Mouse (Mus musculus) brain, embryonic 14.5 days (tissue): Measurements from ENCODE around the gene Stag1. TPM values are rescaled to one million over a fixed set of nuclear protein-coding genes. Genes with fewer than 3 reads are reported as not detected.

Experiments used
- DNase-seq: peaks from one replicate; pipeline ENCODE4 v3.0.0-alpha.2; 2011; ENCODE audit warnings: low read depth
- CTCF ChIP-seq: fragments of 200-500 bp; IDR thresholded peaks from 2 replicates; pipeline ENCODE4 v1.5.1; 2012; ENCODE audit warnings: inconsistent platforms, mild to moderate bottlenecking, moderate library complexity, borderline replicate concordance; ENCODE audit not compliant: insufficient read depth, insufficient read length; ENCODE audit errors: extremely low read depth
- POLR2A ChIP-seq: fragments of 200-500 bp; IDR thresholded peaks from 2 replicates; pipeline ENCODE4 v1.6.1; 2012; ENCODE audit warnings: mild to moderate bottlenecking, inconsistent platforms, borderline replicate concordance; ENCODE audit not compliant: poor library complexity, insufficient read depth, insufficient read length, severe bottlenecking; ENCODE audit errors: extremely low read depth
- polyA plus RNA-seq: library from polyadenylated mRNA; depleted of rRNA; stranded (reverse); fragments of >200 nt; gene quantifications from 2 replicates; pipeline ENCODE4 v1.2.3, GENCODE M21; 2012

The Stag1 gene
- polyA plus RNA-seq, 1 experiment: 31.6 TPM

- DNase-seq: peak; percentile 89
- TF ChIP-seq CTCF: no peak
- TF ChIP-seq POLR2A: no peak
Observed at GRCm38 (mm10) chr9:100581543-100582492, 15.8 kb upstream of the Stag1 start.

GRCm38 (mm10) chr9:100582883-100583575 is 14.6 kb upstream of the Stag1 start:
- peak; percentile 59 for DNase-seq
- TF ChIP-seq CTCF (no peak), POLR2A (no peak)

GRCm38 (mm10) chr9:100584031-100584430 is 13.6 kb upstream of the Stag1 start:
- TF ChIP-seq CTCF (no peak), POLR2A (no peak)
- DNase-seq: no peak

- TF ChIP-seq POLR2A (no peak), CTCF (no peak)
- DNase-seq: no peak
Observed at GRCm38 (mm10) chr9:100590462-100590861, 7.1 kb upstream of the Stag1 start.

- DNase-seq: no peak
- TF ChIP-seq POLR2A (no peak), CTCF (no peak)
Observed at GRCm38 (mm10) chr9:100596317-100596716, 1.3 kb upstream of the Stag1 start.

- peak; percentile 78 for DNase-seq
- TF ChIP-seq CTCF (no peak), POLR2A (no peak)
Observed at GRCm38 (mm10) chr9:100599761-100600328, 2.2 kb downstream of the Stag1 start.

GRCm38 (mm10) chr9:100602130-100602529 is 4.5 kb downstream of the Stag1 start:
- DNase-seq: no peak
- TF ChIP-seq POLR2A: no peak
- TF ChIP-seq CTCF: no peak

- TF ChIP-seq POLR2A (no peak), CTCF (no peak)
- no peak for DNase-seq
Observed at GRCm38 (mm10) chr9:100603156-100603555, 5.6 kb downstream of the Stag1 start.

GRCm38 (mm10) chr9:100605522-100605921 is 7.9 kb downstream of the Stag1 start:
- TF ChIP-seq POLR2A (no peak), CTCF (no peak)
- DNase-seq: no peak

GRCm38 (mm10) chr9:100605985-100606554 is 8.5 kb downstream of the Stag1 start:
- peak; percentile 78 for DNase-seq
- TF ChIP-seq CTCF (no peak), POLR2A (no peak)

GRCm38 (mm10) chr9:100613501-100614071 is 16.0 kb downstream of the Stag1 start:
- DNase-seq: peak; percentile 80
- no peak for TF ChIP-seq CTCF
- no peak for TF ChIP-seq POLR2A

- no peak for TF ChIP-seq POLR2A
- no peak for TF ChIP-seq CTCF
- DNase-seq: peak; percentile 92
Observed at GRCm38 (mm10) chr9:100616947-100617346, 19.3 kb downstream of the Stag1 start.
